Mouse (Mus musculus): Measurements from ENCODE around the gene Pik3ip1. TPM values are rescaled to one million over a fixed set of nuclear protein-coding genes. Genes with fewer than 3 reads are reported as not detected.

Pik3ip1 gene
- polyA plus RNA-seq, 1 experiment: 8.5 TPM

DNA sequence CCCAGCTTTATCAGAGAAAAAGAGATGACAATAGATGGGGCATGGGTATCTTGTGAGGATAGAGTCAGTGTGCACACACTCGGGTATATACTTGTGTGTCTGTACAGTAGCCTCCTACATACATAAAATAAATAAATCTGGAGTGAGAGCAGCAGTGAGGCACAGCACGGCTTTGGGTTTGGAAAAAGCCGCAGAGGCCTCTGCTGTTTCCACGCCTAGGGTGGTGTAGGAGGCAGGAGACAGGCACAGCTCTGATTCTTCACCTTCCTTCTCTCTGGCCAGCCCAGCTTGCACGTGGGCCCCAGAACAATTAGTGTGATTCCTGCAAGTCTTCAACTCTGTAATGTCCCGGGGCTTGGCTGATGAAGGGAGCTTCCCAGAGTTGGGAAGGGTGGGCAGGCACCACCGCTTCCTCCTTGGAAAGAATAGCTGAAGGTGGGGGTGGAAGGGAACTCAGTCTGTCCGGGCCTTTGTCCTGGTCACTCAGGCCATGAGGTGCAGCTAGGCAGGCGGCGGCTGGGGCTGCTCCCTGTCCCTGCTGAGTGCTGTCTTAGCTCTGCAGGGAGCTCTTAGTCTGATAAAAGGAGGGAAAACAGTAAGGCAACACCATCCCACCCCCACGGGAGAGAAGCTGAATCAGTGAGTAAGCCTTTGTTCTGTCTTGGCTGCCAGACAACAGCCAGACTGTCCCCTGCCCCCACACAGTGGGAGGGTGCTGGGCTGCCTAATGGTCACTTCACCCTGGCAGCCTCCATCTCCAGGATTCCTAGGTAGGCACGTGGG lies 7.2 kb downstream of the Pik3ip1 start:
- 48% methylated on average over 12 of the region's 12 CpGs for WGBS
- DNase-seq: peak; percentile 23
- no peak for TF ChIP-seq POLR2A (IDR thresholded peaks at IDR 0.05; ENCODE audit: low read depth, low read length)
- no peak for TF ChIP-seq CTCF (conservative IDR thresholded peaks at IDR 0.05; ENCODE audit: insufficient read depth, insufficient read length, low read depth, low read length)
- no peaks in the 10 kb centered on the region for H3K27me3 ChIP-seq (replicated peaks; ENCODE audit: control insufficient read depth, insufficient read depth, low read length)
- H3K27ac ChIP-seq (ENCODE audit: insufficient read depth, low read depth, low read length): no peak overlapping the region
- H3K4me1 ChIP-seq (ENCODE audit: control insufficient read depth, insufficient read depth, low read length): peaks cover 13% of the 10 kb centered on the region; the same call in 1 of the 2 replicates
- no peaks in the 10 kb centered on the region for H3K36me3 ChIP-seq (ENCODE audit: control insufficient read depth, insufficient read depth, low read length)
- no peak overlapping the region for H3K4me3 ChIP-seq (ENCODE audit: insufficient read depth, low read depth, low read length)

DNA sequence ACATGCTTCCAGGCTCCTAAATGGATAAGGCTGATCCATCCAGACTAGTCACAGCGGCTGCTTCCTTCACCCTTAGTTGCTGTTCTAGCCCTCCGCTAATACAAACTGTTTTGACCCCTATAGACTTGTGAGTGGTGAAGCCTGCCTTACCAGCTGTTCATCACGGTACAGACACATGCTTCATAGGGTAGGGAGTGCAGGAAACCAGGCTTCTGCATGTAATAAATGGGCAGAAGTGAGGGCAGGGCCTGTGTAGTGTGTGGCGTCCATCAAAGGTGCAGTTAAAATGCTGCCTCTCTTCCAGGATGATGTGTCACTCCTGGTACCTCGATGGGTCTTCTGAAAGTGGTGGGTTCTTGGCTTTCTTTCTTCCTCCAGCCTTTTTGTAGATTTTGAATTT lies 7.8 kb downstream of the Pik3ip1 start:
- Histone ChIP-seq H3K4me3 (ENCODE audit: insufficient read depth, low read depth, low read length) (no peak overlapping the region), H3K27me3 (replicated peaks; ENCODE audit: control insufficient read depth, insufficient read depth, low read length) (no peaks in the 10 kb centered on the region), H3K27ac (ENCODE audit: insufficient read depth, low read depth, low read length) (no peak overlapping the region), H3K4me1 (ENCODE audit: control insufficient read depth, insufficient read depth, low read length) (peaks cover 10% of the 10 kb centered on the region; the same call in 1 of the 2 replicates), H3K36me3 (ENCODE audit: control insufficient read depth, insufficient read depth, low read length) (no peaks in the 10 kb centered on the region)
- no peak for TF ChIP-seq CTCF (conservative IDR thresholded peaks at IDR 0.05; ENCODE audit: insufficient read depth, insufficient read length, low read depth, low read length)
- TF ChIP-seq POLR2A (IDR thresholded peaks at IDR 0.05; ENCODE audit: low read depth, low read length): no peak
- 69% methylated on average over 5 of the region's 5 CpGs for WGBS
- DNase-seq: no peak

DNA sequence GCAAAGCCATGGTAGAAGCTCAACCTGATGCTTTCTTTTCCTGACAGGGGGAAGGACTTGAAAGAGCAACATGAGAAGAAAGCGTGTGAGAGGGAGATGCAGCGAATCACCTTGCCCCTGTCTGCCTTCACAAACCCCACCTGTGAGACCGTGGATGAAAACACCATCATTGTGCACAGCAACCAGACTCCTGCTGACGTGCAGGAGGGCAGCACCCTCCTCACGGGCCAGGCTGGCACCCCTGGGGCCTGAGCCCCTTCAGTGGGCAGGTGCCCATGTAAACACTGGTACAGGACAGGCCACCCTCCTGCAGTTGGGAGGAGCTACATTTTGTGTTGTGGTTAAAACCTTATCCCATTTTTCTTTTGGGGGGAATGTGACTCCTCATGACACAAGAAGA lies 11.3 kb downstream of the Pik3ip1 start:
- 77% methylated on average over 5 of the region's 5 CpGs for WGBS
- no peak overlapping the region for H3K4me3 ChIP-seq (ENCODE audit: insufficient read depth, low read depth, low read length)
- no peaks in the 10 kb centered on the region for H3K27me3 ChIP-seq (replicated peaks; ENCODE audit: control insufficient read depth, insufficient read depth, low read length)
- no peak for TF ChIP-seq CTCF (conservative IDR thresholded peaks at IDR 0.05; ENCODE audit: insufficient read depth, insufficient read length, low read depth, low read length)
- TF ChIP-seq POLR2A (IDR thresholded peaks at IDR 0.05; ENCODE audit: low read depth, low read length): no peak
- H3K36me3 ChIP-seq (ENCODE audit: control insufficient read depth, insufficient read depth, low read length): no peaks in the 10 kb centered on the region
- DNase-seq: no peak
- no peaks in the 10 kb centered on the region for H3K4me1 ChIP-seq (ENCODE audit: control insufficient read depth, insufficient read depth, low read length)
- H3K27ac ChIP-seq (ENCODE audit: insufficient read depth, low read depth, low read length): no peak overlapping the region

DNA sequence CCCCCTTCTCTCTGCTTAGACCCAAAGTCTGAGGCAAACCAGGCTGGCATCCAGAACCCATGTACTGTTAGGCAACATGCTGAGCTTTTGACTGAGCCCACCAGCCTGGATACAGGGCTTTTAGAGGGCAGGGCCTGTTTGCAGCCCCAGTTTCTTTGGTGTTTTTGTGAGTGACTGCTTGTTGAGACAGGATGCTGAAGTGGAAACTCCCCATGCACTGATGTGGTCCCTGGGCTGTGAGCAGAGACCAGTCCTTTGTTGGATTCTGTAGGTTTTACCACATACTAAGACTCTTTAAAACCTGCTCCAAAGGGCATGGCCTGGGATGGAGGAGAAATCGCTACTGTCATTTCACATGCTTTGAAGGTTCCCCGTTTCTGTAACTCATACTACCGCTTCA lies 14.7 kb downstream of the Pik3ip1 start:
- H3K27me3 ChIP-seq (replicated peaks; ENCODE audit: control insufficient read depth, insufficient read depth, low read length): no peaks in the 10 kb centered on the region
- DNase-seq: no peak
- H3K27ac ChIP-seq (ENCODE audit: insufficient read depth, low read depth, low read length): no peak overlapping the region
- no peak for TF ChIP-seq CTCF (conservative IDR thresholded peaks at IDR 0.05; ENCODE audit: insufficient read depth, insufficient read length, low read depth, low read length)
- no peak for TF ChIP-seq POLR2A (IDR thresholded peaks at IDR 0.05; ENCODE audit: low read depth, low read length)
- H3K36me3 ChIP-seq (ENCODE audit: control insufficient read depth, insufficient read depth, low read length): no peaks in the 10 kb centered on the region
- 88% methylated on average over 3 of the region's 3 CpGs for WGBS
- H3K4me3 ChIP-seq (ENCODE audit: insufficient read depth, low read depth, low read length): no peak overlapping the region
- no peaks in the 10 kb centered on the region for H3K4me1 ChIP-seq (ENCODE audit: control insufficient read depth, insufficient read depth, low read length)

DNA sequence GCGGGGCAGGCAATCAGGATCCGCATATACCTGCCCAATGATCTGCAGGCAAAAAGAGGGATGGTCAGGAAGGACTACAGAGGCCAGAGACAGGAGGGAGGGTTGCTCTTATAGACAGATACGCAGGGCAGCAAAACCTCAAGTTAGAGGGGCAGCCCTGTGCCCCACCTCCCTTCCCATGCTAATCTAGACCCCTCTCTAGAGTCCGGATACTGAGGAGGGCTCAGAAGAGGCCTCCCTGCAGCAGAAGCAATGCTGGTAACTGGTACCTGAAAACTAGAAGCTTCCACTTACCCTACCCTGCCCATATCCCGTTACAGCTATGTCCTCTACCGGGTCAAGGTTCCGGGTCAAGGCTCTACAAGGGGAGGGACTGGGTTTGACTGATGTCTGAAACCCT lies 16.1 kb downstream of the Pik3ip1 start:
- no peak overlapping the region for H3K27ac ChIP-seq (ENCODE audit: insufficient read depth, low read depth, low read length)
- DNase-seq: no peak
- WGBS: 83% methylated on average over 7 of the region's 7 CpGs
- TF ChIP-seq POLR2A (IDR thresholded peaks at IDR 0.05; ENCODE audit: low read depth, low read length): no peak
- TF ChIP-seq CTCF (conservative IDR thresholded peaks at IDR 0.05; ENCODE audit: insufficient read depth, insufficient read length, low read depth, low read length): no peak
- H3K4me1 ChIP-seq (ENCODE audit: control insufficient read depth, insufficient read depth, low read length): no peaks in the 10 kb centered on the region
- no peaks in the 10 kb centered on the region for H3K36me3 ChIP-seq (ENCODE audit: control insufficient read depth, insufficient read depth, low read length)
- H3K27me3 ChIP-seq (replicated peaks; ENCODE audit: control insufficient read depth, insufficient read depth, low read length): no peaks in the 10 kb centered on the region
- no peak overlapping the region for H3K4me3 ChIP-seq (ENCODE audit: insufficient read depth, low read depth, low read length)

DNA sequence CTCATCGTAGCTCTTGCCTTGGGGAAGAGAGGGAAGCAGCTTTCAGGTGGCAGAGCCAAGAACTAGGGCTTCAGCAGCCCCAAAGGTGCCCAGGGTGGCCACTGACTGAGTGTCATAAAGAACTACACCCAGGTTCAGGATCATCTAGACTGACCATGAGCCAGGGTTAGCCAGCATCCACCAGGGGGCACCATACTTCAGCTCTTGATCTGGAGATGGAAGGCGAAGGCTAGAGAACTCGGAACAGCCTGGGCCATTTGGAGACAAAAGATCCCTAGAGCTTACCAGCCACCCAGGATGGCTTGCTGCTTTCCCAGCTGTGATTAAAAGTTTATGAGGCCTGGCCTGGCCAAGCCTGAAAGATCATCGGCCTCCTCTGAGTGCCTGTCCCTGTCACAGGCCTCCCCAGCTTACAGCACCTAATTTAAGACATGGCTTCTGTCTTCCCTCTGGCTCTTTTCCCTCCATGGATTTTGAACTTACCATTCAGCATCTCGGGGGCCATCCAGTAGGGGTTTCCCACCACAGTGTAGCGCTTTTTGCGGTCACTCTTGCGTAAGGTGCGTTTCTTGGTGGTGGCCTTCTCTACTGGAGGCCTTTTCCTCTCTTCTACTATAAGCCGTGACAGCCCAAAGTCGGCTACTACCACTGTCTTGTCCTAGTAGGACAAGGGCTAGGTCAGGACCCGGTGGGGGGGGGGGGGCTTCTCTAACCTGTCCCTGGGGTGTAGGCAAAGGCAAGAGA lies 17.1 kb downstream of the Pik3ip1 start:
- H3K4me1 ChIP-seq (ENCODE audit: control insufficient read depth, insufficient read depth, low read length): no peaks in the 10 kb centered on the region
- H3K36me3 ChIP-seq (ENCODE audit: control insufficient read depth, insufficient read depth, low read length): no peaks in the 10 kb centered on the region
- H3K27ac ChIP-seq (ENCODE audit: insufficient read depth, low read depth, low read length): no peak overlapping the region
- TF ChIP-seq POLR2A (IDR thresholded peaks at IDR 0.05; ENCODE audit: low read depth, low read length) (no peak), CTCF (conservative IDR thresholded peaks at IDR 0.05; ENCODE audit: insufficient read depth, insufficient read length, low read depth, low read length) (peak; percentile 89)
- H3K4me3 ChIP-seq (ENCODE audit: insufficient read depth, low read depth, low read length): no peak overlapping the region
- peak; percentile 88 for DNase-seq
- 64% methylated on average over 12 of the region's 12 CpGs for WGBS
- H3K27me3 ChIP-seq (replicated peaks; ENCODE audit: control insufficient read depth, insufficient read depth, low read length): no peaks in the 10 kb centered on the region

DNA sequence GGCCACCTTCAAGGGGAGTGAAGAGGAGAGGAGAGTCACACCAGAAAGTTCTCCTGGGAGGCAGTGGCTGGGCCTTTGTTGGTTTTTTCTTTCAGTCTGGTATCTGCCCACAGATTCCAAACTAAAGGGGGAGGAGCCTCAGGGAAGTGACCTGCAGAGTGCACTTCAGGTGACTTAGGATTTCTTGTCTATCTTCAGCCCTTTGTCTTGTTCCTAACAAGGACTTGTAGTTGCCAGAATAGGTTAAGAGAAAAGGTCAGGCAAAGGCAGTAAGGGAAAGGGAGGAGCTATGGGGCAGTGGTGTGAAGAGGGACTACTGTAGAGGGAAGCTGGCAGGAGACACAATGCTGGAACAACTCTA lies 17.6 kb downstream of the Pik3ip1 start:
- no peak for DNase-seq
- TF ChIP-seq POLR2A (IDR thresholded peaks at IDR 0.05; ENCODE audit: low read depth, low read length) (no peak), CTCF (conservative IDR thresholded peaks at IDR 0.05; ENCODE audit: insufficient read depth, insufficient read length, low read depth, low read length) (no peak)
- Histone ChIP-seq H3K27me3 (replicated peaks; ENCODE audit: control insufficient read depth, insufficient read depth, low read length) (no peaks in the 10 kb centered on the region), H3K27ac (ENCODE audit: insufficient read depth, low read depth, low read length) (no peak overlapping the region), H3K4me1 (ENCODE audit: control insufficient read depth, insufficient read depth, low read length) (no peaks in the 10 kb centered on the region), H3K4me3 (ENCODE audit: insufficient read depth, low read depth, low read length) (no peak overlapping the region), H3K36me3 (ENCODE audit: control insufficient read depth, insufficient read depth, low read length) (no peaks in the 10 kb centered on the region)

Measured in kidney, adult 2 months (tissue).